Mouse (Mus musculus): ENCODE measurements around the gene Gm20388. TPM values are rescaled to one million over a fixed set of nuclear protein-coding genes. Genes with fewer than 3 reads are reported as not detected.

Gm20388 gene
- polyA plus RNA-seq, 1 experiment from 2014 or later = 8.3 TPM

DNA sequence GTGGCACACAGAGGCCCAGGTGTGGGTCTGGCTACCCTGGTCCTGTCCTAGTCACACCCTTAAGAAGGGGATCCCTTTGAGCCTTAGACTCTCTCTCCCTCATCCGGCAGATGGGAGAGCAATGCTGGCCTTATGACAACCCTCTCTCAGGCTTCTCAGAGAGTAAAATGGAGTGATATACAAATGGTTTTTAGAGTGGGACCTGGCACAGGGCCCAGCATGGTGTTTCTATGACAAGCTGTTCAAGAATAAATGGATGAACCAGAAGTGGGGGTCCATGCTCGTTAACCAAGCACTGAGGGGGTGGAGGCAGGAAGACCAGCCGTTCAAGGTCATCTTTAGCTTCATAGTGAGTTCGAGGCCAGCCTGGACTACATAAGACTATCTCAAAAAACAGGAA, 4281.6 kb downstream of the Gm20388 start:
- Histone ChIP-seq H3K4me1 (replicated peaks; ENCODE audit: control insufficient read depth, insufficient read depth, low read length) (peaks cover 11% of the 10 kb centered on the region), H3K4me2 (ENCODE audit: low read length) (no peak overlapping the region), H3K9ac (ENCODE audit: low read length) (no peak overlapping the region), H3K4me3 (ENCODE audit: low read depth, low read length) (no peak overlapping the region), H3K9me3 (ENCODE audit: control insufficient read depth, low read length) (no peaks in the 10 kb centered on the region), H3K27me3 (replicated peaks; ENCODE audit: control insufficient read depth, insufficient read depth, low read length) (no peaks in the 10 kb centered on the region), H3K36me3 (ENCODE audit: control insufficient read depth, insufficient read depth, low read length) (no peaks in the 10 kb centered on the region), H3K27ac (ENCODE audit: low read depth) (no peak overlapping the region)
- ATAC-seq (replicated peaks; ENCODE audit: low FRiP score, low TSS enrichment, low read depth) (no peak), DNase-seq (ENCODE audit: low spot score) (no peak)
- 74% methylated on average over 4 of the region's 4 CpGs for WGBS

DNA sequence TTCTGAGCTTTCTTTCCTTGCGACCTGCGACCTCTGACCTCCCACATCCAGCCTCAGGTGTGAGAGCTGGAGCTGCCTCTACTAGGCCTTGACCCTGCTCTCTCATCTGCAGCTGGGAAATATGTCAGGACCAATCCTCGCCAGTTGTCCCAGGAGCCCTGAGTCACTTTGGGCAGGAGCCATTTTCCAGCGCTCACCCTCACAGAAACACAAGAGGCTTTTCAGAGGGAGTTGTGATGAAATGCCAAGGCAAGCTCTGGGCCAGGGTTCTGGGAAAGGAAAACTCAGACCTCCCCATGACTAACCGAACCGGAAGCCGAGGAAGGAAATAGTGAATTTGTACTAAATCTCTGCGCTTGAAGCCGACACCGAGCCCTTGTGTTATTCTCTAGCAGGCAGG, 4282.3 kb downstream of the Gm20388 start:
- 78% methylated on average over 10 of the region's 10 CpGs for WGBS
- H3K27me3 ChIP-seq (replicated peaks; ENCODE audit: control insufficient read depth, insufficient read depth, low read length) = no peaks in the 10 kb centered on the region
- H3K4me3 ChIP-seq (ENCODE audit: low read depth, low read length) = no peak overlapping the region
- H3K36me3 ChIP-seq (ENCODE audit: control insufficient read depth, insufficient read depth, low read length) = no peaks in the 10 kb centered on the region
- H3K9ac ChIP-seq (ENCODE audit: low read length) = no peak overlapping the region
- no peaks in the 10 kb centered on the region for H3K9me3 ChIP-seq (ENCODE audit: control insufficient read depth, low read length)
- DNase-seq (ENCODE audit: low spot score) = no peak
- no peak overlapping the region for H3K4me2 ChIP-seq (ENCODE audit: low read length)
- no peak overlapping the region for H3K27ac ChIP-seq (ENCODE audit: low read depth)
- H3K4me1 ChIP-seq (replicated peaks; ENCODE audit: control insufficient read depth, insufficient read depth, low read length) = peaks cover 13% of the 10 kb centered on the region
- ATAC-seq (replicated peaks; ENCODE audit: low FRiP score, low TSS enrichment, low read depth) = no peak

DNA sequence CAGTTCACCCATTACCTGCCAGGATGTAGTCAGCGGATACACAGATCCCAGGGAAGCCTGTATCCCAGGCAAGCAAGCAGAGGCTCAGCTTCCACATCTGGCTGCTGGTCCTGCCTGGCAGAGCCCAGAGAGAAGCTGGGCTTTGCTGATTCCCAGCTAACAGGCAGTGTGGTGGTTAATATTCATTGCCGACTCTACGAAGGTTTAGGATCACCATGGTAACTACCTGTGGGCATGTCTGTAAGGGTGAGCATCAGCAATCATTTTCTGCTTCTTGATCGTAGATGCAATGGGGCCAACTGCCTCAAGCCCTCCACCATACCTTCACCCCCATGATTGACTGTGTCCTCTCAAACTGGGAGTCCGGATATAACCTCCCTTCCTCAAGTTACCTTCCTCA, 4283.4 kb downstream of the Gm20388 start:
- H3K4me1 ChIP-seq (replicated peaks; ENCODE audit: control insufficient read depth, insufficient read depth, low read length) = peaks cover 13% of the 10 kb centered on the region
- WGBS = 83% methylated on average over 5 of the region's 5 CpGs

GRCm38 (mm10) chr8:124196195-124196594, 4285.6 kb downstream of the Gm20388 start:
- no peaks in the 10 kb centered on the region for H3K27me3 ChIP-seq (replicated peaks; ENCODE audit: control insufficient read depth, insufficient read depth, low read length)
- no peaks in the 10 kb centered on the region for H3K9me3 ChIP-seq (ENCODE audit: control insufficient read depth, low read length)
- ATAC-seq (replicated peaks; ENCODE audit: low FRiP score, low TSS enrichment, low read depth) (no peak), DNase-seq (ENCODE audit: low spot score) (no peak)
- peaks cover 13% of the 10 kb centered on the region for H3K4me1 ChIP-seq (replicated peaks; ENCODE audit: control insufficient read depth, insufficient read depth, low read length)
- no peak overlapping the region for H3K9ac ChIP-seq (ENCODE audit: low read length)
- H3K4me3 ChIP-seq (ENCODE audit: low read depth, low read length) = no peak overlapping the region
- H3K36me3 ChIP-seq (ENCODE audit: control insufficient read depth, insufficient read depth, low read length) = no peaks in the 10 kb centered on the region
- no peak overlapping the region; the same call in 1 of the 2 replicates for H3K27ac ChIP-seq (ENCODE audit: low read depth)
- WGBS = 24% methylated on average over 5 of the region's 5 CpGs
- no peak overlapping the region for H3K4me2 ChIP-seq (ENCODE audit: low read length)

More for the DNA sequence above, 4283.4 kb downstream of the Gm20388 start:
- no peak overlapping the region for H3K4me2 ChIP-seq (ENCODE audit: low read length)
- no peak for ATAC-seq (replicated peaks; ENCODE audit: low FRiP score, low TSS enrichment, low read depth)
- H3K36me3 ChIP-seq (ENCODE audit: control insufficient read depth, insufficient read depth, low read length) = no peaks in the 10 kb centered on the region
- DNase-seq (ENCODE audit: low spot score) = no peak
- H3K27me3 ChIP-seq (replicated peaks; ENCODE audit: control insufficient read depth, insufficient read depth, low read length) = no peaks in the 10 kb centered on the region
- H3K9me3 ChIP-seq (ENCODE audit: control insufficient read depth, low read length) = no peaks in the 10 kb centered on the region
- no peak overlapping the region for H3K27ac ChIP-seq (ENCODE audit: low read depth)
- H3K9ac ChIP-seq (ENCODE audit: low read length) = no peak overlapping the region
- no peak overlapping the region for H3K4me3 ChIP-seq (ENCODE audit: low read depth, low read length)

- no peak overlapping the region for H3K4me3 ChIP-seq (ENCODE audit: low read depth, low read length)
- H3K4me2 ChIP-seq (ENCODE audit: low read length) = no peak overlapping the region
- 31% methylated on average over 5 of the region's 5 CpGs for WGBS
- H3K9ac ChIP-seq (ENCODE audit: low read length) = no peak overlapping the region
- no peak for DNase-seq (ENCODE audit: low spot score)
- no peaks in the 10 kb centered on the region for H3K36me3 ChIP-seq (ENCODE audit: control insufficient read depth, insufficient read depth, low read length)
- no peaks in the 10 kb centered on the region for H3K9me3 ChIP-seq (ENCODE audit: control insufficient read depth, low read length)
- H3K27me3 ChIP-seq (replicated peaks; ENCODE audit: control insufficient read depth, insufficient read depth, low read length) = no peaks in the 10 kb centered on the region
- H3K27ac ChIP-seq (ENCODE audit: low read depth) = no peak overlapping the region
- peaks cover 13% of the 10 kb centered on the region for H3K4me1 ChIP-seq (replicated peaks; ENCODE audit: control insufficient read depth, insufficient read depth, low read length)
- no peak for ATAC-seq (replicated peaks; ENCODE audit: low FRiP score, low TSS enrichment, low read depth)
Measured at GRCm38 (mm10) chr8:124196797-124197196, 4286.2 kb downstream of the Gm20388 start.

- Histone ChIP-seq H3K27ac (ENCODE audit: low read depth) (no peak overlapping the region), H3K4me2 (ENCODE audit: low read length) (no peak overlapping the region), H3K9ac (ENCODE audit: low read length) (no peak overlapping the region), H3K27me3 (replicated peaks; ENCODE audit: control insufficient read depth, insufficient read depth, low read length) (no peaks in the 10 kb centered on the region), H3K36me3 (ENCODE audit: control insufficient read depth, insufficient read depth, low read length) (no peaks in the 10 kb centered on the region), H3K9me3 (ENCODE audit: control insufficient read depth, low read length) (no peaks in the 10 kb centered on the region), H3K4me1 (replicated peaks; ENCODE audit: control insufficient read depth, insufficient read depth, low read length) (peaks cover 13% of the 10 kb centered on the region), H3K4me3 (ENCODE audit: low read depth, low read length) (no peak overlapping the region)
- no peak for ATAC-seq (replicated peaks; ENCODE audit: low FRiP score, low TSS enrichment, low read depth)
- no peak for DNase-seq (ENCODE audit: low spot score)
- WGBS = 82% methylated on average over 7 of the region's 7 CpGs
Measured at GRCm38 (mm10) chr8:124198230-124198629, 4287.6 kb downstream of the Gm20388 start.

DNA sequence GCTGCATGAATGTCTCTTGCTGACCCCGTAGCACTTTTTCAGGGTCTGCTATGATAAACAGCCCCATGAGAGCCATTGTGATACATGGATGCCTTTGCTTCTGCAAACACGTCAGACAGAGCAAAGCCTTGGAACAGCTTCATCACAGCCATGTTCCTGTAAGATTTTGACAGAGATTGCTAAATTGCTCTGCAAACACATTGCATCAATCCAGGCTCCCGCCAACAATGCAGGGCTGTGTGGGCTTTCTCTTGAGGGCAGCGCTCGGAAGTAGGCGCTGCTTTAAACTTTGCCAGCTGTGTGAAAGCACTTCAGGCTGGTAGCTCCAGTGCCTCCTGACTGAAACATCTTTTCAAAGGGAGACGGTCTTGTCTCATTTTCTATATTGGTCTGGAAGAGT, 4289.8 kb downstream of the Gm20388 start:
- Histone ChIP-seq H3K27me3 (replicated peaks; ENCODE audit: control insufficient read depth, insufficient read depth, low read length) (no peaks in the 10 kb centered on the region), H3K27ac (ENCODE audit: low read depth) (no peak overlapping the region), H3K9ac (ENCODE audit: low read length) (no peak overlapping the region), H3K4me1 (replicated peaks; ENCODE audit: control insufficient read depth, insufficient read depth, low read length) (peaks cover 13% of the 10 kb centered on the region), H3K4me3 (ENCODE audit: low read depth, low read length) (no peak overlapping the region), H3K36me3 (ENCODE audit: control insufficient read depth, insufficient read depth, low read length) (no peaks in the 10 kb centered on the region), H3K9me3 (ENCODE audit: control insufficient read depth, low read length) (no peaks in the 10 kb centered on the region), H3K4me2 (ENCODE audit: low read length) (no peak overlapping the region)
- WGBS = 46% methylated on average over 7 of the region's 7 CpGs
- DNase-seq (ENCODE audit: low spot score) = no peak
- no peak for ATAC-seq (replicated peaks; ENCODE audit: low FRiP score, low TSS enrichment, low read depth)

DNA sequence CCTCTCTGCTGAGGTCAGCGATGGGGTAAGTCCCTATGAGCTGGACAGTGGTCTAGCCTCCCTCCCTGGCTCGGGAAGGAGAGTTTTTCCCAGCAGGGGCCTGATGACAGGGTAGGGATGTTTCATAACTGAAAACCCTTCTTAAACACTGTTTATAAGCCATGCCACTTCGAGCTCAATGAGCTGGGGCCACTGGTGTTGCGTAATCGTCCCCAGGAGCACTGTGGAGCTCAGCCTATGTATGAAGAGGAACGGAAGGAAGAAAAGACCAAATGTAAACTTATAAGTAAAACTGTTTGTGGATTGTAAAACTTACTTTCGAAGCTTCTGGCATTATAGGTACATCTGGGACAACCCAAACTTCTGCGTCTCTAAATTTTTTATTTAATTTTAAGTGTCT, 4291.1 kb downstream of the Gm20388 start:
- 56% methylated on average over 8 of the region's 8 CpGs for WGBS
- no peak overlapping the region for H3K9ac ChIP-seq (ENCODE audit: low read length)
- H3K4me2 ChIP-seq (ENCODE audit: low read length) = no peak overlapping the region
- no peak overlapping the region for H3K4me3 ChIP-seq (ENCODE audit: low read depth, low read length)
- no peaks in the 10 kb centered on the region for H3K27me3 ChIP-seq (replicated peaks; ENCODE audit: control insufficient read depth, insufficient read depth, low read length)
- DNase-seq (ENCODE audit: low spot score) (no peak), ATAC-seq (replicated peaks; ENCODE audit: low FRiP score, low TSS enrichment, low read depth) (no peak)
- peaks cover 7% of the 10 kb centered on the region for H3K4me1 ChIP-seq (replicated peaks; ENCODE audit: control insufficient read depth, insufficient read depth, low read length)
- no peaks in the 10 kb centered on the region for H3K9me3 ChIP-seq (ENCODE audit: control insufficient read depth, low read length)
- H3K36me3 ChIP-seq (ENCODE audit: control insufficient read depth, insufficient read depth, low read length) = no peaks in the 10 kb centered on the region
- no peak overlapping the region for H3K27ac ChIP-seq (ENCODE audit: low read depth)

GRCm38 (mm10) chr8:124202895-124203294, 4292.3 kb downstream of the Gm20388 start:
- no peak overlapping the region for H3K4me3 ChIP-seq (ENCODE audit: low read depth, low read length)
- H3K27ac ChIP-seq (ENCODE audit: low read depth) = no peak overlapping the region
- H3K4me2 ChIP-seq (ENCODE audit: low read length) = no peak overlapping the region
- H3K36me3 ChIP-seq (ENCODE audit: control insufficient read depth, insufficient read depth, low read length) = no peaks in the 10 kb centered on the region
- no peak for ATAC-seq (replicated peaks; ENCODE audit: low FRiP score, low TSS enrichment, low read depth)
- no peak overlapping the region for H3K9ac ChIP-seq (ENCODE audit: low read length)
- no peak for DNase-seq (ENCODE audit: low spot score)
- H3K4me1 ChIP-seq (replicated peaks; ENCODE audit: control insufficient read depth, insufficient read depth, low read length) = no peaks in the 10 kb centered on the region
- no peaks in the 10 kb centered on the region for H3K9me3 ChIP-seq (ENCODE audit: control insufficient read depth, low read length)
- H3K27me3 ChIP-seq (replicated peaks; ENCODE audit: control insufficient read depth, insufficient read depth, low read length) = no peaks in the 10 kb centered on the region
- WGBS = 70% methylated on average over 5 of the region's 5 CpGs
